Mouse (Mus musculus): ENCODE data around the gene Cxcl13. TPM values are rescaled to one million over a fixed set of nuclear protein-coding genes. Genes with fewer than 3 reads are reported as not detected.

Gene Cxcl13
- 6.1 TPM for polyA plus RNA-seq (2014; fragmentation: Illumina TruSeq; extraction: RNeasy Lipid Tissue Mini Kit (QIAGEN cat#74804); ENCODE audit: low read depth, low replicate concordance)

DNA sequence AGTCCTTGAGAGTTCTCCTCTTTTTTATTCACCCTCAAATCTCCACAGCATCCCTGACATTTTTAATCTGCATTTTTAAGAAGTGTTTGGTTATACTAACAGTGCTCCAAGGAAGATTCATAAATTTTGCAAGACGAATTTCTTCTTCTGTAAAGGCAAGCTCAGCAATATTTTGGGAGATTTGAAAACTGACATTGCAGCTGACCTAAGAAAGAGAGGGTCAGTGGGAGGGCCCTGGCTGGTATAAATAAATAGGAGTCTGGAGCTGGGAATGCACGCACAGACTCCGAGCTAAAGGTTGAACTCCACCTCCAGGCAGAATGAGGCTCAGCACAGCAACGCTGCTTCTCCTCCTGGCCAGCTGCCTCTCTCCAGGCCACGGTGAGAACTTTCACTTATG, at the start of gene Cxcl13:
TSS of gene Cxcl13 (plus strand) at position 301 of the 400 bp plus-strand sequence.

Other genes starting within 250 kb of the Cxcl13 start
- not detected for gene Gm7978, start 220.8 kb upstream of the Cxcl13 start, polyA plus RNA-seq (2014; fragmentation: Illumina TruSeq; extraction: RNeasy Lipid Tissue Mini Kit (QIAGEN cat#74804); ENCODE audit: low read depth, low replicate concordance)
- gene Gm7982, start 214.9 kb upstream of the Cxcl13 start, polyA plus RNA-seq (2014; fragmentation: Illumina TruSeq; extraction: RNeasy Lipid Tissue Mini Kit (QIAGEN cat#74804); ENCODE audit: low read depth, low replicate concordance) = not detected
- not detected for gene E330014E10Rik, start 181.0 kb upstream of the Cxcl13 start, polyA plus RNA-seq (2014; fragmentation: Illumina TruSeq; extraction: RNeasy Lipid Tissue Mini Kit (QIAGEN cat#74804); ENCODE audit: low read depth, low replicate concordance)
- 127 TPM for gene Cnot6l, start 207.2 kb downstream of the Cxcl13 start, polyA plus RNA-seq (2014; fragmentation: Illumina TruSeq; extraction: RNeasy Lipid Tissue Mini Kit (QIAGEN cat#74804); ENCODE audit: low read depth, low replicate concordance)

Data from adrenal gland, adult 10 weeks (tissue).